Mouse (Mus musculus): ENCODE results near the gene Esp3. TPM values are rescaled to one million over a fixed set of nuclear protein-coding genes. Genes with fewer than 3 reads are reported as not detected.
"Not testable (repeated sequence)": the region's sequence is repeated elsewhere in the genome, so short reads cannot be mapped to it uniquely, and the experiment has no call there.

Esp3 gene
- polyA plus RNA-seq (2014; fragmentation: Nextera tagmentation; extraction: Ambion mirVana): not detected in 2 replicates

- not testable (repeated sequence) for H3K4me1 ChIP-seq (ENCODE audit: control insufficient read depth, insufficient read depth, low read length); ATAC-seq (ENCODE audit: low read depth); H3K9me3 ChIP-seq (ENCODE audit: control insufficient read depth, low read length); H3K36me3 ChIP-seq (ENCODE audit: control insufficient read depth, insufficient read depth, low read length); H3K4me3 ChIP-seq (ENCODE audit: low read depth, low read length); H3K27me3 ChIP-seq (replicated peaks; ENCODE audit: control insufficient read depth, insufficient read depth, low read length); DNase-seq (ENCODE audit: low spot score); H3K9ac ChIP-seq (ENCODE audit: low read depth, low read length); H3K4me2 ChIP-seq (ENCODE audit: low read depth, low read length); H3K27ac ChIP-seq (replicated peaks; ENCODE audit: low read depth, low read length)
- WGBS: 88% methylated on average over 1 of the region's 1 CpGs
These were observed at the start of gene Esp3 for GRCm38 (mm10) chr17:40631775-40632174. TSS of gene Esp3 (plus strand) at chr17:40632075.

GRCm38 (mm10) chr17:40583906-40584305 is 48.0 kb upstream of the Esp3 start:
- ATAC-seq (ENCODE audit: low read depth); H3K9me3 ChIP-seq (ENCODE audit: control insufficient read depth, low read length): not testable (repeated sequence)
- 42% methylated on average over 6 of the region's 6 CpGs for WGBS

DNA sequence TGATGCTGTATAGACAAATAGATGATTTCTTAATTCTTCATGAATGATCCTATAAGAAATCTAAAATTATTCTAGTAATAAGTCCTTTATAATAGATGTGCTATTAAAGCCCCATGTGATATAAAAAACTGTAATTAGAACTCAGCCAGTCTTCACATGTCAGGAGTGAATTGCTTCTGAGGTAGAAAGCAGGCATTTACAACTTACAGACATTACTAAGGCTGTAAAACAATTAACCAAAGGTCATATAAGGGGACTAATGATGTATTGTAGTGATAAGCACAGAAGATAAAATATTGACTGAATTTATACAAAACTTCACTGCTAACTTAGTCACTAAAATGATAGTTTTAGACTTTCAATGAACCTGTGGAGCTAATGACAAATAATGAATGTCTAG is 40.6 kb upstream of the Esp3 start:
- no peaks in the 10 kb centered on the region for H3K9me3 ChIP-seq (ENCODE audit: control insufficient read depth, low read length)
- no peaks in the 10 kb centered on the region for H3K36me3 ChIP-seq (ENCODE audit: control insufficient read depth, insufficient read depth, low read length)
- H3K27me3 ChIP-seq (replicated peaks; ENCODE audit: control insufficient read depth, insufficient read depth, low read length): no peaks in the 10 kb centered on the region
- no peaks in the 10 kb centered on the region for H3K4me1 ChIP-seq (ENCODE audit: control insufficient read depth, insufficient read depth, low read length)
- H3K4me3 ChIP-seq (ENCODE audit: low read depth, low read length): no peak overlapping the region
- no peak overlapping the region for H3K9ac ChIP-seq (ENCODE audit: low read depth, low read length)
- DNase-seq (ENCODE audit: low spot score) (no peak), ATAC-seq (ENCODE audit: low read depth) (no peak)
- H3K4me2 ChIP-seq (ENCODE audit: low read depth, low read length): no peak overlapping the region
- H3K27ac ChIP-seq (replicated peaks; ENCODE audit: low read depth, low read length): no peak overlapping the region

More at GRCm38 (mm10) chr17:40583906-40584305, 48.0 kb upstream of the Esp3 start:
- not testable (repeated sequence) for H3K27ac ChIP-seq (replicated peaks; ENCODE audit: low read depth, low read length); H3K27me3 ChIP-seq (replicated peaks; ENCODE audit: control insufficient read depth, insufficient read depth, low read length); H3K4me1 ChIP-seq (ENCODE audit: control insufficient read depth, insufficient read depth, low read length); H3K4me3 ChIP-seq (ENCODE audit: low read depth, low read length); DNase-seq (ENCODE audit: low spot score); H3K36me3 ChIP-seq (ENCODE audit: control insufficient read depth, insufficient read depth, low read length); H3K9ac ChIP-seq (ENCODE audit: low read depth, low read length); H3K4me2 ChIP-seq (ENCODE audit: low read depth, low read length)

DNA sequence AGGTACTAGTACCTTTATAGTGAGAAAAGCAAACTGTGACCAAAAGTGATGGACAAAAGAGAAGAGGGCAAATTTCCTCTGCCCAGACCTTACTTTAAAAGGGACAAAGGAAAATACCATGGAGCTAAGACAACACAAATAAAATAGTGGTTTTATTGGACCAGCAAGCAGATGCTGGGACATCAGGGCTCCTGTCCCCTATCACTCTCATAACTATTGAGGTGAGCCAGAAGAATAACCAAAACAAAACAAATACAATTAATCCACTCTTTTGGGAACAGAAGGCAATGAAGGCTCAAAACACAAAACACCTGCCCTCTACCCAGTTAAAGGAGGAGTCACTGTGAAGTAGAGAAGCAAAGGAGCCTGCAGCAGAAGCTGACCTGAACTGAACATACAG is 33.6 kb upstream of the Esp3 start, which contains the start of gene Esp4:
Gene Esp4, plus strand, starts transcription at position 301 of the 400 bp plus-strand sequence.
- Histone ChIP-seq H3K27me3 (replicated peaks; ENCODE audit: control insufficient read depth, insufficient read depth, low read length) (no peaks in the 10 kb centered on the region), H3K27ac (replicated peaks; ENCODE audit: low read depth, low read length) (no peak within 1 kb of the TSS), H3K36me3 (ENCODE audit: control insufficient read depth, insufficient read depth, low read length) (no peaks in the 10 kb centered on the region), H3K9ac (ENCODE audit: low read depth, low read length) (no peak within 1 kb of the TSS), H3K4me1 (ENCODE audit: control insufficient read depth, insufficient read depth, low read length) (no peaks in the 10 kb centered on the region), H3K4me2 (ENCODE audit: low read depth, low read length) (no peak within 1 kb of the TSS), H3K4me3 (ENCODE audit: low read depth, low read length) (no peak within 1 kb of the TSS), H3K9me3 (ENCODE audit: control insufficient read depth, low read length) (no peaks in the 10 kb centered on the region)
- no peak for ATAC-seq (ENCODE audit: low read depth)
- no peak for DNase-seq (ENCODE audit: low spot score)

GRCm38 (mm10) chr17:40662118-40662679 is 30.3 kb downstream of the Esp3 start:
- H3K9ac ChIP-seq (ENCODE audit: low read depth, low read length); H3K4me2 ChIP-seq (ENCODE audit: low read depth, low read length); H3K4me1 ChIP-seq (ENCODE audit: control insufficient read depth, insufficient read depth, low read length); DNase-seq (ENCODE audit: low spot score); H3K36me3 ChIP-seq (ENCODE audit: control insufficient read depth, insufficient read depth, low read length); ATAC-seq (ENCODE audit: low read depth); H3K27ac ChIP-seq (replicated peaks; ENCODE audit: low read depth, low read length); H3K27me3 ChIP-seq (replicated peaks; ENCODE audit: control insufficient read depth, insufficient read depth, low read length); H3K9me3 ChIP-seq (ENCODE audit: control insufficient read depth, low read length); H3K4me3 ChIP-seq (ENCODE audit: low read depth, low read length): not testable (repeated sequence)
- WGBS: 72% methylated on average over 9 of the region's 9 CpGs

DNA sequence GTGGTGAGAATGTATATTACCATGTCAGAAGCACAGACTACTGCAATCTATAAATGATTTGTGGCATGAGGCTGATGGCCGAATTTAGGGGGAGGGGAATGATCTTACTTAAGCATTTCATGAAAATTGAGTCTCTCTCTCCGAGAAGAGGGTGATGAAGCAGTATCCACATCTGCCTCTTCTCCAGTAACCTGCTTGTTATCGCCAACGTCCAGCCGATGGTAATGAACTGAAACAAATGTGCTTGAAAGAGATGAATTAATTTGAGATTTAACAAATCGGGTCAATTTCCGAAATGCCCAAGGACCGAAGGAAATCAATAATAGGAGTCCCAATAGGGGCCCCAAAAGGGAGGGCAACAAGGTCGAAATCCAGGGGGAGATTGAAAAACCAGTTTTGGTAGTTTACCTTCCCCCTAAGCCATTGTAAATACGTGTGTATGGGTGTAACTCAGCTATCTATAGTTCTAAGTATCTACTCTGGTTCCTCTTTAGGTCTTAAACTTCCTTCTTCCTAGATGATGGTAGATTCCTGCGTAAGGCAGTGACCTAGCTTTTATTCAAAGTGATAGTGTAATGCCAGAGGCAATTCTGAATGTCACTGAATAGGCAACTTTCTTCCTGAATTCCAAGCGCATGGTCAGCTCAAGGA is 31.4 kb downstream of the Esp3 start:
- not testable (repeated sequence) for H3K4me3 ChIP-seq (ENCODE audit: low read depth, low read length)
- 78% methylated on average over 12 of the region's 12 CpGs for WGBS

More for the DNA sequence above, 31.4 kb downstream of the Esp3 start:
- H3K27me3 ChIP-seq (replicated peaks; ENCODE audit: control insufficient read depth, insufficient read depth, low read length); DNase-seq (ENCODE audit: low spot score); H3K27ac ChIP-seq (replicated peaks; ENCODE audit: low read depth, low read length); H3K36me3 ChIP-seq (ENCODE audit: control insufficient read depth, insufficient read depth, low read length); H3K9me3 ChIP-seq (ENCODE audit: control insufficient read depth, low read length); H3K4me1 ChIP-seq (ENCODE audit: control insufficient read depth, insufficient read depth, low read length); H3K9ac ChIP-seq (ENCODE audit: low read depth, low read length); H3K4me2 ChIP-seq (ENCODE audit: low read depth, low read length); ATAC-seq (ENCODE audit: low read depth): not testable (repeated sequence)

Other genes with a start within 250 kb of the Esp3 start
- gene Esp8, start 112.1 kb upstream of the Esp3 start, polyA plus RNA-seq (2014; fragmentation: Nextera tagmentation; extraction: Ambion mirVana): not detected in 2 replicates
- not detected in 2 replicates for gene Esp6, start 70.6 kb upstream of the Esp3 start, polyA plus RNA-seq (2014; fragmentation: Nextera tagmentation; extraction: Ambion mirVana)
- not detected in 2 replicates for gene Esp4, start 33.5 kb upstream of the Esp3 start, polyA plus RNA-seq (2014; fragmentation: Nextera tagmentation; extraction: Ambion mirVana)
- not detected in 2 replicates for gene Esp1, start 95.0 kb downstream of the Esp3 start, polyA plus RNA-seq (2014; fragmentation: Nextera tagmentation; extraction: Ambion mirVana)
- gene Crisp2, start 174.9 kb downstream of the Esp3 start, polyA plus RNA-seq (2014; fragmentation: Nextera tagmentation; extraction: Ambion mirVana): not detected in 2 replicates
- 0.42 and 0.55 TPM in 2 replicates for gene Rhag, start 179.1 kb downstream of the Esp3 start, polyA plus RNA-seq (2014; fragmentation: Nextera tagmentation; extraction: Ambion mirVana)
- gene 9130008F23Rik, start 248.5 kb downstream of the Esp3 start, polyA plus RNA-seq (2014; fragmentation: Nextera tagmentation; extraction: Ambion mirVana): 1.1 and 1.6 TPM in 2 replicates